Mouse (Mus musculus) T-helper 17 cell (primary cell): ENCODE measurements around the gene Smpd2.

Source experiments
- in situ Hi-C, 2 experiments: fragments of 300-600 bp; cut with MboI, MseI; formaldehyde crosslinking; loops; 1 replicate in 1 of 2; 2 replicates in 1 of 2; pipeline ENCODE4 v1.15.1; 2025; ENCODE audit warnings: high pct_unique_total_duplicates in 2 of 2

Smpd2 gene

DNA sequence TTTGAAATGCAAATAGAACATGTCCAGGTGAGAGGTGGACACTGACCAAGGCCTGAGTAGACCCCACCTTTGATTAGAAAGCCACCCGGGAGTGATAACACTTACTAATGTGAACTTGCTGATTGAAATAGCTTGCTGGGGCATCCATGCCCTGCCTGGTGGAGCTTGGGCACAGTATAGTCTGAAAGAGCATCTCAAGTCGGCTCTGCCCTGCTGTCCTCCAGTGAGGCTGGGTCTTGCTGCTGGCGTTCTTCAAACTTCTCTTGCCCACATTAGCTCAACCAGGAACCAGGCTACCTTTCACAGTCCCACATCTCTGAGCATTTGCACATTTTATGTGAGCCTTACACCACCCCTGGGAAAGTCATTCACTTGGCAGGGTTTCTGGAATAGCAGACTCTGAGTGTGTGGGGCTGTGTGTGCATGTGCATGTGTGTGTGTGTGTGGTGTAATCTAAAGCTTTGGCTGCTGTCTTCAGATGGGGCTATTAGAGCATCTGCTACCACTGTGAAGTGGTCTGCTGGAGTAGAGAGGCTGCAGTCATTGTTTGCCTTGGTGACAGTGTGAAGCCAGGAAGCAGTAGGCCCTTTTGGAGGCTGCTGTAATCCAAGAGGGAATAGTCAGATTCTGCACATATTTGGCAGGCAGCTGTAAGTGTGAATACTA is 29.0 kb downstream of the Smpd2 start:
- in situ Hi-C loops, result no loop called here

DNA sequence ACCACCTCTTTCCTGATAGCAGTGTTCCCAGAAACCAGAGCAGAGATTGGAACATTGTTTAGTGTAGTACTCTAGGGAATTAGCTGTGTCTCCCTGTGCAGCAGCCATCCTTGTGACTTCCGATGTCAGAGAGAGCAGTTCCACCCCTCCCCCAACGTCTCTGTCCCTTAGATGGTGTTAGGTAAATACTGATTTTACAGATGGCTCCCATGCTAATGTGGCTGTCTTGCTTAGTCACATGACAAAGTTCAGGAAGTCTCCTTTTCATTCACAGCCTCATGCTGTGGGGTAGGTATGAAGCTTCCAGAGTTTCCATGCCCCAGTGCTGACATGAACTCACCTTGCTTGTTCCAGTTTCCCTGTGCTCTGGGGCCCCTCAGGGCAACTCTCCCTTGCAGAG is 29.7 kb downstream of the Smpd2 start:
- in situ Hi-C loops, result no loop called here

DNA sequence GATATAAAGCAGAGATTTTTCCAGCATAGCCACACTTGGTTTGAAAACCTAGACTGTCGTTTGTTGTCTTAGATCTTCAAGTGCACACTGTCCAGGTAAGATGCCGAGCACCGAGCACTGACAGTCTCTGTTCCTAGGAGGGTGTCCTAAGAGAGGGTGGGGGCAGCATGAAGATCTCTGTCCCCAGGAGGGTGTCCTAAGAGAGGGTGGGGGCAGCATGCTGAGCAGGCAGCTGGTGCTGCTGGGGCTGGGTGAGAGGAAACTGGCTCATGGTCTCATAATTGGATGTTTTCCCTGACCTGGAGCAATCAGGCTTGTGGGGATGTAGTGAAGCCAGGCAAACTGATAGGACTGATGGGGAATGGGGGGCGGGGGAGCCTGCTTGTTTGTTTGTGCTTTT is 30.2 kb downstream of the Smpd2 start:
- in situ Hi-C loops, result no loop called here

DNA sequence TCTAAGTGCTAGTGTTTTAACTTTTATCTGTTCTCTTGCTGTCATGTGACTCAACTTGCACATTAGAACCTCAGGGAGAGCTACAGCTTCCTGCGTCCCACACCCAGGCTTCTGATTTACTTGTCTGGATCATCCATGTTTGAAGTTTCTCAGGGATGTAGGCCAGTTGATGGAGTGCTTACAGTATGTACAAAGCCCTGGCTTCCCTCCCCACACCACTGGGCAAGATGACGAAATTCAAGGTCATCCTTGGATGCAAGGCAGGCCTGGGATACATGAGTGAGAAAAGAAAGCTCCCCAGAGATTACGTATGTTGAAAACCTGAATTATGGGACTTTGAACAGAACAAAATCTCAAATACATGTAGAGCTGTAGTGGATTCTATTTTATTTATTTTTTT is 37.4 kb downstream of the Smpd2 start:
- in situ Hi-C loops, result no loop called here

DNA sequence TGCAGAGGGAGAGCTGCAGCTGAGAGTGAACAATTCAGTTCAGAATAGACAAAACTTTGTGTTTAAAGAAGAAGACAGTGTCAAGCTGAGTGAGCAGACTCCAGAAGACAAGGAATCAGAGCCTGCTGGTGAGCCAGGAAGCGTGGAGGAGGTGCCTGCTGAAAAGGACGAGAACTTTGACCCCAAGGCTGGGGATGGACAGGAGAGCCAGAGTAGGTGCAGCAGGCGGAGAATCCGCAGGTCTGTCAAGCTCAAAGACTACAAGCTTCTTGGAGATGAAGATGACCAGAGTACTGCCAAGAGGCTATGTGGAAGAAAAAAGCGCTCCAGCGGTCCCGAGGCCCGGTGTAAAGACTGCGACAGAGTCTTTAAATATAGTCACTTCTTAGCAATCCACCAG is 38.5 kb downstream of the Smpd2 start:
- in situ Hi-C loops, result no loop called here

DNA sequence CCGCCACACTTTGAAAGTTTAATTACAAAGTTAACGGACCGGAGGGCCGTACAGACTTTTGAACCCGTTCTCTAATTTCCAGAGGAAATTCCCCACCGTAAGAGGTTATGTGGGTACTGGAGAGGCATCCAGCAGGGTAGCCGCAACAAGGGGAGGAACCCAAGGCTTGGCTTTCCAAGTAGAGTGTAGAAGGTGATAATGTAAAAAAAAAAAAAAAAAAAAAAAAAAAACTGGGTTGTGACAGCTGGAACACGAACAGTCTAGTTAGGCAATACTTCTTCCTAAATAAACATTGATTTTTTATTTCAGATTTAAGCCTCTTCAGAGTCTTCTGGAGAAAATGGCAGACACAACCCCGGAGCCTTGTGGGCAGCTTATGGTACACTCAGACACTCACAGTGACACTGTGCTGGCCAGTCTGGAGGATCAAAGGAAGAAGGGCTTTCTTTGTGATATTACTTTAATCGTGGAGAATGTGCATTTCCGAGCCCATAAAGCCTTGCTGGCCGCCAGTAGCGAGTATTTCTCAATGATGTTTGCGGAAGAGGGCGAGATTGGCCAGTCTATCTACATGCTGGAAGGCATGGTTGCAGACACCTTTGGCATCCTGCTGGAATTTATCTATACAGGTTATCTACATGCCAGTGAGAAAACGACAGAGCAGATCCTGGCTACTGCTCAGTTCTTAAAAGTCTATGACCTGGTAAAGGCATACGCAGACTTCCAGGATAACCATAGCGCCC is 39.2 kb downstream of the Smpd2 start:
- in situ Hi-C loops, result no loop called here

DNA sequence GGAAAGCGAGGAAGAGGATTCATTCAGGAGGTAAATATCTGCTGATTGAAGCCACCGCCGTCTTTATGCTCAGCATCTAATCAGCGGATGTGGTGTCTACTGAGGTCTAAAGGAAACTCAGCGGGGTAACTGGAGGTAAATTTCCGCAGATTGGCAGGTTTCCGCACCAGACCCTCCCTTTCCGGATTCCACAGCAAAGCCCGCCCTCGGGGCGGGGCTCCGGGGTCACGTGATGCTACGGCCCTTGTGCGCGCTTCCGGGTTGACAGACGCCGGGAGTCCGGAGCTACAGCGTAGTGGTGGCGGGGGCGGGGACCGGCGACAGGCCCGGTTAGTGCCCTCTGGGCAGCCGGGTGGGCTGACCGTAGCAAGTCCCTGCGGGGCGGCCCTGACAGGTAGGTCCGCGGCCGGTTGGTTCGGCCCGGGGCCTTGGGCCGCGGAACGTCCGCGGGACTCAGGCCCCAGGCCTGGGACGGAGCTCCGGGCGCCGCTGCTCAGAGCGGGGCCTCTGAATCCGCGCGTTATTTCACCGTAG is 40.0 kb downstream of the Smpd2 start, which contains the start of gene Zbtb24:
Gene Zbtb24, plus strand, starts transcription at position 247 of the 534 bp plus-strand sequence.
- in situ Hi-C loops, result no loop called here

DNA sequence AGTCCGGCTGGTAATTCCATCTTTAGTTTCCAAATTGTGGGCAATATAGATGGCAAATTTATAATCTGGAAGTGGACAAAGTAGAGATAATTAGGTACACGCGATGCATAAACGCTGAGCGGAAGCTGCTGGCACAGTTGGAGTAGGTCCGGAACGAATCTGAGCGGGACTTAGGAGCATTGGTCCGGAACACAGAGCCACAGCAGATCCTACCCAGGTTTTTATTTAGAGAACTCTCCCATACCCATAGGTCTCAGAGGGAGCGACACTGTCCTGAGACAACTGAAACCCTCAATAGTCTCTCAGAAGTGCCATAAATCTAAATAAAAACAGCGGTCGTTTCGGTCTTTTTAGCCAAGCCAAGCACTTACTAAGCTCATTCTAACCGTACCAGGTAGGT is 40.5 kb downstream of the Smpd2 start:
- in situ Hi-C loops, result loop anchor here (5.0 kb wide), 1 partner anchor 38 kb away; no protein-coding TSS in a partner anchor

DNA sequence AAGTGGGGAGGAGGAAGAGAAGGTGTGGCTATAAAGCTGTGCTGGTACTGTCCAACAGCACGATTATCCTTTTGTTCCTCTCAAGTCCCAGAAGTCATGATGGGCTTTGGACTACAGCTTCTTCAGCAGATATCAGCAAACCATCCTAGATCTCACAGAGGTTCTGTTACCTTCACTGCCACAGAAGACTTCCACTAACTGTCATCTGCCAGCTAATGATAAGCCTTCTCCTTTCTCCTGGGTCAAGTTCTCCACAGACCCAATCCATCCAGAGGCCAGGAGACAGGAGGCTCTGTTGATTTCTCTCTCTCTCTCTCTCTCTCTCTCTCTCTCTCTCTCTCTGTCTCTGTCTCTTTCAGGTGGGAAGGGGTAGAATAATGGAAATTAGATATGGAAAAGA is 42.0 kb downstream of the Smpd2 start:
- in situ Hi-C loops, result loop anchor here (5.0 kb wide), 1 partner anchor 39 kb away; no protein-coding TSS in a partner anchor
